Mouse (Mus musculus) small intestine, adult 2 months (tissue): ENCODE measurements around the gene Trim45.

ENCODE experiments used
- CTCF ChIP-seq: fragments of 200-500 bp; IDR thresholded peaks from 2 replicates; pipeline ENCODE4 v1.5.1; 2012; ENCODE audit warnings: low read depth, mild to moderate bottlenecking, control low read depth, inconsistent platforms, low read length, moderate library complexity, mixed read lengths; ENCODE audit not compliant: insufficient replicate concordance, insufficient read length; ENCODE audit errors: extremely low read depth
- POLR2A ChIP-seq: fragments of 200-500 bp; IDR thresholded peaks from 2 replicates; pipeline ENCODE4 v1.6.1; 2012; ENCODE audit warnings: low read depth, mild to moderate bottlenecking, control low read depth, inconsistent platforms, low read length, moderate library complexity

DNA sequence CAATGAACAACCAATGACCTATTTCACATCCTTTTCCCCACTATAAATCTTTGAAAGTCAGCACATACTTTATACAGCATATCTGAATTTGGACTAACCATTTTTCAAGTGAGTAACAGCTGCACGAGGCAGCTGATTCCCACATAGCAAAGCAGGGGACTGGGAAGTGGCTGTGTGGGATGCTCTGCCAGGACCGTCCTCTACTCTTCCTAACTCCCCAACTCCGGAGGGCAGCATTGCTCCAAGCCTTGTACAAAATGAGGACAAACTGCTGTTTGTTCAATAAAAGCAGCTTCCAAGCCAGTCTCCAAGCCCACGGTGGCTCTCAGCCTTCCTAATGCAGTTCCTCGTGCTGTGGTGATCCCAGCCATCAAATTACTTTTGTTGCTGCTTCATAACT is 11.4 kb upstream of the Trim45 start:
- TF ChIP-seq POLR2A (no peak), CTCF (no peak)
